Mouse (Mus musculus) forebrain, embryonic 14.5 days (tissue): ENCODE measurements around the gene Zfp213. TPM values are rescaled to one million over a fixed set of nuclear protein-coding genes. Genes with fewer than 3 reads are reported as not detected.
A peak's percentile ranks its signal among the peaks of the same experiment; 100 is the strongest.

Experiments used
- ATAC-seq: fragments of 200-750 bp; cut with Nextera tagmentation; 2 replicates; pipeline ENCODE4 v1.8.0; 2017; ENCODE audit warnings: mild to moderate bottlenecking, moderate library complexity
- DNase-seq: peaks from one replicate; pipeline ENCODE4 v3.0.0-alpha.2; 2015; ENCODE audit warnings: low spot score
- H3K27ac ChIP-seq: fragments of 300-500 bp; sonication (generic); 2 replicates; pipeline ENCODE4 v1.5.1; 2014; ENCODE audit warnings: low read depth, mild to moderate bottlenecking, control low read depth, low read length, moderate library complexity
- H3K27me3 ChIP-seq: fragments of 300-500 bp; sonication (generic); replicated peaks from 2 replicates; pipeline ENCODE4 v1.6.1; 2014; ENCODE audit warnings: low read length, control low read depth, mixed read lengths; ENCODE audit not compliant: control insufficient read depth, insufficient read depth
- H3K36me3 ChIP-seq: fragments of 300-500 bp; sonication (generic); 2 replicates; pipeline ENCODE4 v1.6.1; 2014; ENCODE audit warnings: low read length, control low read depth; ENCODE audit not compliant: control insufficient read depth, insufficient read depth
- H3K4me1 ChIP-seq: fragments of 300-500 bp; sonication (generic); 2 replicates; pipeline ENCODE4 v1.6.1; 2014; ENCODE audit warnings: antibody characterized with exemption, low read length, control low read depth; ENCODE audit not compliant: control insufficient read depth, insufficient read depth
- H3K4me2 ChIP-seq: fragments of 300-500 bp; sonication (generic); 2 replicates; pipeline ENCODE4 v1.6.1; 2014; ENCODE audit warnings: mild to moderate bottlenecking, control low read depth, low read length
- H3K4me3 ChIP-seq: fragments of 300-500 bp; sonication (generic); 2 replicates; pipeline ENCODE4 v1.5.1; 2014; ENCODE audit warnings: low read depth, low read length, control low read depth
- H3K9ac ChIP-seq: fragments of 300-500 bp; sonication (generic); 2 replicates; pipeline ENCODE4 v1.6.1; 2014; ENCODE audit warnings: mild to moderate bottlenecking, low read length, control low read depth, moderate library complexity
- H3K9me3 ChIP-seq: fragments of 300-500 bp; sonication (generic); replicated peaks from 2 replicates; pipeline ENCODE4 v1.6.1; 2016; ENCODE audit warnings: low read length, control low read depth, mixed read lengths; ENCODE audit not compliant: control insufficient read depth
- WGBS: fragments of 180-500 bp; shearing (Covaris S2); extraction: QIAGEN DNeasy Blood & Tissue Kit; methylation state at CpG from one replicate; pipeline ENCODE4 v1.1.7; 2014; 5-methylcytosine and 5-hydroxymethylcytosine counted together
- polyA plus RNA-seq: library from polyadenylated mRNA; unstranded; fragments of >200 nt; fragmentation: Nextera tagmentation; extraction: Ambion mirVana; gene quantifications from 2 replicates; pipeline ENCODE4 v1.2.1, GENCODE M21; 2014

The Zfp213 gene
- 17.6 and 20.9 TPM in 2 replicates for polyA plus RNA-seq

DNA sequence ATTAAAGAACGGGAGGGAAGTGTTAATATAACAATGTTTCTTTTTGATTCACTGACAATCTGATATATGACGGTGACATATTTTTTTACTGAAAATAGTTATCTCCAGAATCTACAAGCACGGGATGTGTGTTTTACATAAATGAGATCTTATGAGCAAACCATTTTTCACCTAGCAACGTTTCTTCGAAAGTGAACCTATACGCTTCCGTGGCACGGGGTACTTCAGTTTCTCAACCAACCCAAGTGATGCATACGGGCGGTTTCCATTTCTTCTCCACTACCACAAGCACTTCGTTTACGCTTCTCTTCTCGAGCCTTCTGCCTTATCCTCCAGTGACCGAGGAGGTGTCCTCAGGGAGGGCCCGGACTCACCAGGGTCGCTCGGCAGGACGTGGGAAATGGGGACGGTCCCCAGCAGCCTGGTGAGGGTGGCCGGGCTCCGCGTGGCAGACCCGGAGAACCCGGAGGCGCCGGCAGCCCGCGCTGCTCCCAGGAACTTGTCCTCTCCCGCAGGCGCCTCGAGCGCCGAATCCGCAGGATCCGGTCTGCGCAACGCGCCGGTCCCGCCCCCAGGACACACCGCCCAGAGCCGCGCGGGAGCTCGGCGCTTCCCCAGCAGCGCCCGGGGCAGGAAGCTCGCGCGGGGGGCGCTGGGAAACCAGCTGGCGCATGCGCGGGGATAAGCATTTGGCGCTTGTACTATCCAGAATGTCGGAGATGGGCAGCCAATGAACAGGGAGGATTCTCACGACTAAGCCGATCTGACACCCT, at the start of gene Zfp213:
Gene Zfp213 (minus strand): TSS at position 644 of the 773 bp plus-strand sequence.
- Histone ChIP-seq H3K4me3 (peak within 1 kb of the TSS; percentile 78), H3K4me1 (peaks cover 4% of the 10 kb centered on the region), H3K36me3 (peaks cover 22% of the 10 kb centered on the region), H3K27ac (peak within 1 kb of the TSS; percentile 94), H3K27me3 (no peaks in the 10 kb centered on the region), H3K4me2 (peak within 1 kb of the TSS; percentile 66), H3K9ac (peak within 1 kb of the TSS; percentile 93), H3K9me3 (no peaks in the 10 kb centered on the region)
- ATAC-seq = peak; percentile 97
- peak; percentile 99 for DNase-seq
- under 1% methylated on average over 59 of the region's 59 CpGs for WGBS

DNA sequence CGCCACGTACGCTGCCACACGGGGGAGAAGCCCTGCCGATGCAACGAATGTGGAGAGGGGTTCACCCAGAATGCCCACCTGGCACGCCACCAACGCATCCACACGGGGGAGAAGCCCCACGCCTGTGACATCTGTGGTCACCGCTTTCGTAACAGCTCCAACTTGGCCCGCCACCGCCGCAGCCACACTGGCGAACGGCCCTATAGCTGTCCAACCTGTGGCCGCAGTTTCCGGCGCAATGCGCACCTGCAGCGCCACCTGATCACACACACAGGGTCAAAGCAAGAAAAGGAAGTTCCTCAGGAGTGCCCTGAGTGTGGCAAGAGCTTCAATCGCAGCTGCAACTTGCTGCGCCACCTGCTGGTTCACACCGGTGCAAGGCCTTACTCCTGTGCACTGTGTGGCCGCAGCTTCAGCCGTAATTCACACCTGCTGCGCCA, 46.3 kb upstream of the Zfp213 start:
- H3K36me3 ChIP-seq = no peaks in the 10 kb centered on the region
- DNase-seq (peak; percentile 35), ATAC-seq (0 out of 2 replicates have a peak, but pooled peaks have one; percentile 34)
- 86% methylated on average over 28 of the region's 28 CpGs for WGBS
- H3K27ac ChIP-seq = no peak overlapping the region
- H3K9me3 ChIP-seq = no peaks in the 10 kb centered on the region
- no peak overlapping the region for H3K9ac ChIP-seq
- no peak overlapping the region for H3K4me2 ChIP-seq
- no peak overlapping the region for H3K4me3 ChIP-seq
- H3K4me1 ChIP-seq = no peaks in the 10 kb centered on the region
- H3K27me3 ChIP-seq = no peaks in the 10 kb centered on the region

DNA sequence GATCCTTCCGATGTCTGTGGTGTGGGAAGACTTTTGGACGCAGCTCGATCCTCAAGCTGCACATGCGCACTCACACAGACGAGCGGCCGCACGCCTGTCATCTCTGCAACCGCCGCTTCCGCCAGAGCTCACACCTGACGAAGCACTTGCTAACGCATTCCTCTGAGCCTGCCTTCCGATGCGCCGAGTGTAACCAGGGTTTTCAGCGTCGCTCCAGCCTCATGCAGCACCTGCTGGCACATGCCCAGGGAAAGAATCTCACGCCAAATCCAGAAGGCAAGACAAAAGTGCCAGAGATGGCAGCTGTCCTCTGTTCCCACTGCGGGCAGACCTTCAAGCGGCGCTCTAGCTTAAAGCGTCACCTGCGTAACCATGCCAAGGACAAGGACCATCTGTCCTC, 45.6 kb upstream of the Zfp213 start:
- no peaks in the 10 kb centered on the region for H3K36me3 ChIP-seq
- no peaks in the 10 kb centered on the region for H3K27me3 ChIP-seq
- no peaks in the 10 kb centered on the region for H3K9me3 ChIP-seq
- H3K4me3 ChIP-seq = no peak overlapping the region
- H3K27ac ChIP-seq = no peak overlapping the region
- WGBS = 89% methylated on average over 24 of the region's 24 CpGs
- H3K4me2 ChIP-seq = no peak overlapping the region
- DNase-seq (no peak), ATAC-seq (no peak)
- H3K9ac ChIP-seq = no peak overlapping the region
- no peaks in the 10 kb centered on the region for H3K4me1 ChIP-seq

DNA sequence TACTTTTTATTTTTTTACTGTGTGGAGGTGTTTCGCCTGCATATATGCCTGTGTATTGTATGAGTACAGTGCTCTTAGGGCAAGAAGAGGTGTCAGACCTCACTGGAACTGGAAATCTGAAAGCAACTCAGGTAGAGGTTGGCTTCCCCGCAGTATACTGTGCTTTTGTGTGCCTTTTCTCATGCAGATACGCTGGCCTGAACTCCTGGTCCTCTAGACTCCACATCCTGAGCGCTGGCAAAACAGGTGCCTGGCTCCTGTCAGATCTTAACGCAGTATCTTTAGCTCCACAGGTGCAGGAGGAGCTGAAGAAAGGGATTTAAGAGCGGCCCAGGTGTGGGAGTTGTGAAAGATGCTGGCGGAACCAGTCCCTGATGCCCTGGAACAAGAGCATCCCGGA, 41.2 kb upstream of the Zfp213 start:
- WGBS = 87% methylated on average over 8 of the region's 8 CpGs
- H3K4me2 ChIP-seq = no peak overlapping the region
- H3K4me3 ChIP-seq = no peak overlapping the region
- no peaks in the 10 kb centered on the region for H3K36me3 ChIP-seq
- no peaks in the 10 kb centered on the region for H3K4me1 ChIP-seq
- 0 out of 2 replicates have a peak, but pooled peaks cover 2% of the 10 kb centered on the region for H3K27me3 ChIP-seq
- DNase-seq (no peak), ATAC-seq (no peak)
- H3K27ac ChIP-seq = no peak overlapping the region
- H3K9me3 ChIP-seq = no peaks in the 10 kb centered on the region
- no peak overlapping the region for H3K9ac ChIP-seq

DNA sequence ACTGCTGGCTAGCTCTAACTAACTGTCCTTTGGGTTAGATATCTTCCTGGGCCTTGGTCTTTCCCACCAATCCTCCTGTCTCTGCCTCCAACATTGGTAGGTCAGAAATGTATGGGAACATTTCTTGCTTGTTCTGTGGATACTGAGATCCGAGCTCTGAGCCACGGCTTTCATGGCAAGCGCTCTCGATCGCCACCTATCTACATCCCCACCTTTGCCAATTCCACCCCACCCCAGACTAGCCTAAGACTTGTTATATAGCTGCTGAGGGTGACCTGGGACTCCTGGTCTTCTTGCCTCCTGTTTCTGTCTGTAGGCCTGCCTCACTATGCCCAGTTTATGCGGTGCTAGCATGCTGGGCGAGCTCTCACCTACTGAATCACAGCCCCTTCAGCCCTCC, 40.4 kb upstream of the Zfp213 start:
- ATAC-seq (no peak), DNase-seq (no peak)
- H3K4me2 ChIP-seq = no peak overlapping the region
- no peak overlapping the region for H3K27ac ChIP-seq
- peaks cover 2% of the 10 kb centered on the region; the same call in 1 of the 2 replicates for H3K4me1 ChIP-seq
- H3K36me3 ChIP-seq = no peaks in the 10 kb centered on the region
- 0 out of 2 replicates have a peak, but pooled peaks cover 2% of the 10 kb centered on the region for H3K27me3 ChIP-seq
- no peaks in the 10 kb centered on the region for H3K9me3 ChIP-seq
- H3K9ac ChIP-seq = no peak overlapping the region
- H3K4me3 ChIP-seq = no peak overlapping the region
- 77% methylated on average over 7 of the region's 7 CpGs for WGBS

DNA sequence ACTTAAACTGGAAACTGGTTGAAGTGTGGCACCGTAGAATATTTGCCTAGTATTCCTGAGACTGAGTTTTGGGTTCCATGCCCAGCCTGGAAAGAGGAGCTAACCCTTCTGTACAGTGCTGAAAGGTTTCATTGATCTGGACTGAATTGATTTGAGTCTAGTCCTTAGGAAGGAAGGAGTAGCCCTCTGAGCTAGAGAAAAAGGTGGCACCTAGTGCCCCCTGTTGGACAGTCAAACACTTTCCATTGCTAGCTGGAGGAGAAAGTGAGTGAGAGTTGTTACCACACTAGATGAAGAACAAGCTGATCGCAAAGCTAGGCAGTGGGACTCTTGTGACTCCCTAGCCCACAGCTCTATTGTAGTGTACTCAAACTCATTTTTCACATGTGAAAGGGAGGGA, 39.5 kb upstream of the Zfp213 start:
- no peak overlapping the region for H3K9ac ChIP-seq
- no peaks in the 10 kb centered on the region for H3K9me3 ChIP-seq
- no peak overlapping the region for H3K27ac ChIP-seq
- peaks cover 6% of the 10 kb centered on the region; the same call in 1 of the 2 replicates for H3K4me1 ChIP-seq
- WGBS = 57% methylated on average over 2 of the region's 2 CpGs
- H3K27me3 ChIP-seq = 0 out of 2 replicates have a peak, but pooled peaks cover 2% of the 10 kb centered on the region
- H3K36me3 ChIP-seq = no peaks in the 10 kb centered on the region
- no peak overlapping the region for H3K4me3 ChIP-seq
- DNase-seq (peak; percentile 59), ATAC-seq (no peak)
- no peak overlapping the region for H3K4me2 ChIP-seq

DNA sequence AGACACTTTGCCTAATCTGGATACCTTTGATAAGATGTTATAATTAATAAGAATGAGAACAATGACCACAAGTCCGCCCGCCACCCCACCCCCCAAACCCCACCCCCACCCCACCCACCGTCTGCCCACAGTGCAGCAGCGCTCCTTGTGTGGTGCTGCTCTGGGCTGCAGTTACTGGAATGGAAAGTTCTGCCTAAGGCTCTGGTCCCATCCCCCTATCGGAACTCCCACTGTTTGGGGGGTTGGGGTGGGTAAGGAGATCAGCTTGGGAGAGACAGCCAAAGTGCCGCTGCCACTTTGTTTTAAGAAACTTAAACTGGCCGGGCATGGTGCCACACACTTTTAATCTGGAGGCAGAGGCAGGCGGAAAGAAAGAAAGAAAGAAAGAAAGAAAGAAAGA, 39.0 kb upstream of the Zfp213 start:
- Histone ChIP-seq H3K9ac (no peak overlapping the region), H3K4me1 (peaks cover 6% of the 10 kb centered on the region; the same call in 1 of the 2 replicates), H3K4me3 (no peak overlapping the region), H3K36me3 (no peaks in the 10 kb centered on the region), H3K27ac (no peak overlapping the region), H3K9me3 (no peaks in the 10 kb centered on the region), H3K4me2 (no peak overlapping the region), H3K27me3 (0 out of 2 replicates have a peak, but pooled peaks cover 2% of the 10 kb centered on the region)
- DNase-seq (peak; percentile 22), ATAC-seq (no peak)
- WGBS = 10% methylated on average over 8 of the region's 8 CpGs

DNA sequence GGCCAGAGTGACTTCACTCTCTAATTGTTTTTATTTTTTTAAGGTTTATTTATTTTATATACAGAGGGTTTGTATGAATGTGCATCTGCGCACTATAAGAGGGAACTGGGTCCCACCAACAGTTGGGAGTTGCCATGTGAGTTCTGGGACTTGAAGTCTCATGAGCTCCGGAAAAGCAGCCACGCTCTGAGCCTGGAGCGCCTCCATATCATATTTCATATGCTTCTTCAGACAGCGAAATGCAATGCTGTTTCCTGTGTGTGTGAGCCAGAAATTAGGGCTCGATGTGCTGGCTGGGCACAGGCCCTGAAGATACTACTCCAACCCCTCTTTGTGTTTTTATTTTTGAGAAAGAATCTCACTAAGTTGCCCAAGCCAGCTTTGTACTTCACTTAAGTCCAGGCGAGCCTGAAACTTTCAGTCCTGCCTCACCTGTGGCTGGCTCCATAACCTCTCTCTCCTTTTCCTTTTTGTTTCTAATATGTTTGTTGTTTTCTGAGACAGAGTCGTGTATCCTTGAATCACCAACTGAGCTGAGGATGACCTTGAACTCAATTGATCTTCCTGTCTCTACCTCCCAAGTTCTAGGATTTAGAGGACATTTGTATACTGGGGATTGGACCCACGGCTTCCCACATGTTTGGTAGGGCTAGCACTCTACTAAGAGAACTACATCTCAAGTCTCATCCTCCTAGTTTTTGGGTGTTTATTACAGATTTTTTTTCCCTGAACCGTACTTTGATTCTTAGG, 38.0 kb upstream of the Zfp213 start:
- Histone ChIP-seq H3K27ac (no peak overlapping the region), H3K9me3 (no peaks in the 10 kb centered on the region), H3K36me3 (no peaks in the 10 kb centered on the region), H3K4me1 (peaks cover 6% of the 10 kb centered on the region; the same call in 1 of the 2 replicates), H3K9ac (no peak overlapping the region), H3K4me2 (no peak overlapping the region), H3K4me3 (no peak overlapping the region), H3K27me3 (0 out of 2 replicates have a peak, but pooled peaks cover 2% of the 10 kb centered on the region)
- ATAC-seq (no peak), DNase-seq (no peak)
- WGBS = 51% methylated on average over 10 of the region's 10 CpGs
